In genomic region chr6:70955291-70955800, GRCm38 (mm10) we compare ENCODE assay signal across 29 mouse cellular contexts. TPM values are rescaled to one million over a fixed set of nuclear protein-coding genes. Genes with fewer than 3 reads are reported as not detected.
DNase-seq lines count a peak whose midpoint lies in the region; ATAC-seq and TF ChIP-seq lines count a peak whose summit lies in the region.
"Had no signal": no experiment of that assay in that cellular context is flagged by ENCODE, and none has a peak within 500 bp of the region (broad histone marks: within the 10 kb centered on the region; RNA-seq: fewer than 3 reads in every experiment).

No protein-coding gene starts in this region.

- 0 out of 2 replicates have a peak, but pooled peaks cover 7% of the 10 kb centered on the region for H3K4me1 ChIP-seq in forebrain, postnatal 0 days (ENCODE audit: insufficient read depth)
- peaks cover 12% of the 10 kb centered on the region for H3K4me1 ChIP-seq in forebrain, embryonic 15.5 days
- H3K4me1 ChIP-seq in limb, embryonic 11.5 days (ENCODE audit: control insufficient read depth, insufficient read depth, low read length): peaks cover 6% of the 10 kb centered on the region; the same call in 1 of the 2 replicates
- H3K4me1 ChIP-seq in limb, embryonic 10.5 days: peaks cover 13% of the 10 kb centered on the region

- H3K36me3 ChIP-seq in forebrain, postnatal 0 days (ENCODE audit: insufficient read depth): no peaks in the 10 kb centered on the region
- no peaks in the 10 kb centered on the region for H3K36me3 ChIP-seq in forebrain, embryonic 15.5 days
- H3K36me3 ChIP-seq in limb, embryonic 11.5 days (ENCODE audit: control insufficient read depth, insufficient read depth, low read length): no peaks in the 10 kb centered on the region
- no peaks in the 10 kb centered on the region for H3K36me3 ChIP-seq in limb, embryonic 10.5 days
- H3K36me3 ChIP-seq: limb, embryonic 13.5 days; midbrain, embryonic 13.5 days; neural tube, embryonic 15.5 days had no signal

- WGBS in forebrain, postnatal 0 days: 4% methylated on average over 14 of the region's 14 CpGs
- WGBS in forebrain, embryonic 15.5 days: 3% methylated on average over 14 of the region's 14 CpGs
- WGBS in limb, embryonic 11.5 days: 3% methylated on average over 14 of the region's 14 CpGs
- WGBS in limb, embryonic 10.5 days: 4% methylated on average over 14 of the region's 14 CpGs

- DNase-seq in forebrain, postnatal 0 days: peak; percentile 75
- peak; percentile 36 for DNase-seq in limb, embryonic 11.5 days (ENCODE audit: low spot score)
- DNase-seq in limb, embryonic 10.5 days (ENCODE audit: low spot score): no peak
- peak; percentile 38 for DNase-seq in embryo, embryonic 9.5 days (ENCODE audit: extremely low spot score)
- peak; percentile 6 for DNase-seq in naive thymus-derived CD4-positive, alpha-beta T cell, adult 2 months (ENCODE audit: low read depth)
- DNase-seq in heart, postnatal 25 days (ENCODE audit: low spot score): no peak
- DNase-seq: adrenal gland, adult 2 months; gastrocnemius, adult 2 months; heart, postnatal 14 days; right cerebral cortex, postnatal 25 days; thymus, adult 2 months had no signal

- no peak overlapping the region for H3K27ac ChIP-seq in forebrain, postnatal 0 days (ENCODE audit: low read depth, low read length)
- no peak overlapping the region for H3K27ac ChIP-seq in forebrain, embryonic 15.5 days (replicated peaks)
- H3K27ac ChIP-seq in limb, embryonic 11.5 days (replicated peaks; ENCODE audit: low read depth, low read length): no peak overlapping the region
- H3K27ac ChIP-seq in limb, embryonic 10.5 days: no peak overlapping the region
- H3K27ac ChIP-seq: gastrocnemius, adult 2 months; limb, embryonic 13.5 days; liver, embryonic 14.5 days; midbrain, embryonic 13.5 days; neural tube, embryonic 15.5 days had no signal

- H3K4me3 ChIP-seq in forebrain, postnatal 0 days (ENCODE audit: low read depth, low read length): no peak overlapping the region
- no peak overlapping the region for H3K4me3 ChIP-seq in forebrain, embryonic 15.5 days
- no peak overlapping the region for H3K4me3 ChIP-seq in limb, embryonic 11.5 days (ENCODE audit: low read depth, low read length)
- H3K4me3 ChIP-seq in limb, embryonic 10.5 days: no peak overlapping the region
- H3K4me3 ChIP-seq: erythroblast, embryonic 14.5 days; myocyte had no signal

- intact Hi-C loops in heart, postnatal 25 days (cut with DNase I): loop anchor here (2.0 kb wide), 1 partner anchor 169 kb away; no protein-coding TSS in a partner anchor

- no peak for TF ChIP-seq CTCF in forebrain, postnatal 0 days (IDR thresholded peaks at IDR 0.05; ENCODE audit: low read depth)

- no peak for ATAC-seq in forebrain, postnatal 0 days
- ATAC-seq in forebrain, embryonic 15.5 days (replicated peaks): no peak
- no peak for ATAC-seq in limb, embryonic 11.5 days (ENCODE audit: insufficient number of reproducible peaks, low FRiP score, low TSS enrichment, low read depth)

- H3K9ac ChIP-seq in forebrain, postnatal 0 days: no peak overlapping the region
- H3K9ac ChIP-seq in forebrain, embryonic 15.5 days (replicated peaks): no peak overlapping the region
- no peak overlapping the region for H3K9ac ChIP-seq in limb, embryonic 11.5 days (ENCODE audit: low read length)
- H3K9ac ChIP-seq: liver, embryonic 14.5 days; neural tube, embryonic 15.5 days had no signal

- peaks cover 52% of the 10 kb centered on the region for H3K27me3 ChIP-seq in forebrain, postnatal 0 days (ENCODE audit: insufficient read depth, low read length)
- peaks cover 63% of the 10 kb centered on the region for H3K27me3 ChIP-seq in forebrain, embryonic 15.5 days
- peaks cover 57% of the 10 kb centered on the region for H3K27me3 ChIP-seq in limb, embryonic 11.5 days (ENCODE audit: control insufficient read depth, insufficient read depth, low read length)
- peaks cover 82% of the 10 kb centered on the region for H3K27me3 ChIP-seq in limb, embryonic 10.5 days (ENCODE audit: low read depth, poor library complexity, severe bottlenecking)

- no peak overlapping the region for H3K4me2 ChIP-seq in forebrain, postnatal 0 days (ENCODE audit: low read depth)
- no peak overlapping the region for H3K4me2 ChIP-seq in forebrain, embryonic 15.5 days (replicated peaks)
- no peak overlapping the region for H3K4me2 ChIP-seq in limb, embryonic 11.5 days (ENCODE audit: low read depth, severe bottlenecking)

- no peaks in the 10 kb centered on the region for H3K9me3 ChIP-seq in forebrain, postnatal 0 days (ENCODE audit: low read length)
- no peaks in the 10 kb centered on the region for H3K9me3 ChIP-seq in forebrain, embryonic 15.5 days
- no peaks in the 10 kb centered on the region for H3K9me3 ChIP-seq in limb, embryonic 11.5 days (ENCODE audit: control insufficient read depth, low read length)
- no peaks in the 10 kb centered on the region for H3K9me3 ChIP-seq in limb, embryonic 10.5 days (replicated peaks)
- H3K9me3 ChIP-seq: limb, embryonic 13.5 days; midbrain, embryonic 13.5 days; neural tube, embryonic 15.5 days had no signal

RNA-seq across cellular contexts. Expression of gene Foxi3, which starts 1.0 kb away (rescaled TPM):
- not detected in 2 replicates for total RNA-seq in forebrain, postnatal 0 days (2014; rRNA removed)
- not detected in 2 replicates for polyA plus RNA-seq in forebrain, postnatal 0 days (2015; fragmentation: Nextera tagmentation; extraction: Ambion mirVana)
- not detected in 2 replicates for polyA plus RNA-seq in forebrain, embryonic 15.5 days (2015; fragmentation: Nextera tagmentation; extraction: Ambion mirVana)
- 0.19 TPM in 1 of 2 replicates, not detected in the other for polyA plus RNA-seq in limb, embryonic 11.5 days (2014; fragmentation: Nextera tagmentation; extraction: Ambion mirVana)
- polyA plus RNA-seq in limb, embryonic 10.5 days (2016; fragmentation: Nextera tagmentation; extraction: Ambion mirVana): not detected in 2 replicates
- not detected for total RNA-seq in heart, postnatal 25 days (2021)
- total RNA-seq: adrenal gland, adult 2 months; gastrocnemius, adult 2 months; heart, postnatal 14 days; layer of hippocampus, postnatal 10 days had no signal
- polyA plus RNA-seq: adrenal gland, adult 2 months; C2C12; erythroblast, embryonic 14.5 days; forebrain, embryonic 16.5 days; gonadal fat pad, adult 2 months; heart, embryonic 11.5 days; inflammation-experienced regulatory T-cells, adult 6 months; kidney, embryonic 14.5 days; liver, embryonic 14.5 days; lung, embryonic 16.5 days; midbrain, embryonic 13.5 days; myocyte; neural tube, embryonic 15.5 days; spleen, adult 2 months; stomach, embryonic 16.5 days; urinary bladder, adult 2 months had no signal

RNA-seq across cellular contexts. Expression of gene Tex37, which starts 36.6 kb away (rescaled TPM):
- not detected in 2 replicates for total RNA-seq in forebrain, postnatal 0 days (2014; rRNA removed)
- polyA plus RNA-seq in forebrain, postnatal 0 days (2015; fragmentation: Nextera tagmentation; extraction: Ambion mirVana): not detected in 2 replicates
- polyA plus RNA-seq in forebrain, embryonic 15.5 days (2015; fragmentation: Nextera tagmentation; extraction: Ambion mirVana): not detected in 2 replicates
- polyA plus RNA-seq in limb, embryonic 11.5 days (2014; fragmentation: Nextera tagmentation; extraction: Ambion mirVana): not detected in 2 replicates
- not detected in 2 replicates for polyA plus RNA-seq in limb, embryonic 10.5 days (2016; fragmentation: Nextera tagmentation; extraction: Ambion mirVana)
- total RNA-seq in heart, postnatal 25 days (2021): not detected
- total RNA-seq: adrenal gland, adult 2 months; gastrocnemius, adult 2 months; heart, postnatal 14 days; layer of hippocampus, postnatal 10 days had no signal
- polyA plus RNA-seq: adrenal gland, adult 2 months; C2C12; erythroblast, embryonic 14.5 days; forebrain, embryonic 16.5 days; heart, embryonic 11.5 days; inflammation-experienced regulatory T-cells, adult 6 months; kidney, embryonic 14.5 days; limb, embryonic 13.5 days; liver, embryonic 14.5 days; lung, embryonic 16.5 days; midbrain, embryonic 13.5 days; myocyte; neural tube, embryonic 15.5 days; spleen, adult 2 months; stomach, embryonic 16.5 days; urinary bladder, adult 2 months had no signal

Comparison
In these comparisons a context has a peak if more than half of its experiments do, and no peak if none do; other contexts are left out.
1. DNase-seq: peak in forebrain, postnatal 0 days (single experiment), limb, embryonic 11.5 days (single experiment), embryo, embryonic 9.5 days (single experiment) and naive thymus-derived CD4-positive, alpha-beta T cell, adult 2 months (single experiment); none in limb, embryonic 10.5 days (single experiment) and heart, postnatal 25 days (single experiment).